Mouse (Mus musculus): ENCODE measurements around the gene Eno3. TPM values are rescaled to one million over a fixed set of nuclear protein-coding genes. Genes with fewer than 3 reads are reported as not detected.

Gene Eno3
- polyA plus RNA-seq, 1 experiment from 2014 or later: 9.2 TPM

DNA sequence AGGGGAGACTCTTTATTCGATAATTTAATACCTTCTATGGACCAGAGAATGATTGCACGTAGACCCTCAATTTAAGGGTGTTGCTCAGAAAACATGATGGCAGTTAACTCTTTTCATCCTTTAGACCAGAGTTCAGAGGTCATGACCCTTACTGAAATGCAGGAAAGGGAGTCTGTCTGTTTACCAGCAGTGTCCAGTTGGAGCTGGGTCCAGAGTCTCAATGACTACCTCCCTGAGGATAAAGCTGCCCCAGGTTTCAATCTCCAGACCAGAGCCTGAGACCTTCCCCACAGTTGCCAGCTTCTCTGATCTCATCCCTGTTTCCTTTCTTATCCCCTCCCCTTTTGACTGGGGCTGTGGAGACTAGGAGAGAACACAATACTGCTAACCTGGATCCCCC, 21.6 kb downstream of the Eno3 start:
- Histone ChIP-seq H3K27me3 (no peaks in the 10 kb centered on the region), H3K36me3 (peaks cover 81% of the 10 kb centered on the region), H3K4me1 (replicated peaks) (peaks cover 19% of the 10 kb centered on the region), H3K27ac (no peak overlapping the region), H3K9ac (no peak overlapping the region), H3K9me3 (no peaks in the 10 kb centered on the region), H3K4me2 (no peak overlapping the region), H3K4me3 (no peak overlapping the region)
- no peak for ATAC-seq (ENCODE audit: low FRiP score)
- 63% methylated on average over 2 of the region's 2 CpGs for WGBS

GRCm38 (mm10) chr11:70679361-70679760, 22.4 kb downstream of the Eno3 start:
- ATAC-seq (ENCODE audit: low FRiP score): no peak
- H3K27me3 ChIP-seq: no peaks in the 10 kb centered on the region
- peaks cover 19% of the 10 kb centered on the region for H3K4me1 ChIP-seq (replicated peaks)
- no peak overlapping the region for H3K27ac ChIP-seq
- H3K9ac ChIP-seq: no peak overlapping the region
- WGBS: 96% methylated on average over 8 of the region's 8 CpGs
- no peak overlapping the region for H3K4me2 ChIP-seq
- no peak overlapping the region for H3K4me3 ChIP-seq
- H3K36me3 ChIP-seq: peaks cover 80% of the 10 kb centered on the region
- no peaks in the 10 kb centered on the region for H3K9me3 ChIP-seq

GRCm38 (mm10) chr11:70679894-70680293, 22.9 kb downstream of the Eno3 start:
- H3K27me3 ChIP-seq: no peaks in the 10 kb centered on the region
- no peak overlapping the region for H3K27ac ChIP-seq
- H3K4me2 ChIP-seq: no peak overlapping the region
- H3K9me3 ChIP-seq: no peaks in the 10 kb centered on the region
- no peak overlapping the region for H3K4me3 ChIP-seq
- WGBS: 87% methylated on average over 8 of the region's 8 CpGs
- no peak overlapping the region for H3K9ac ChIP-seq
- H3K36me3 ChIP-seq: peaks cover 82% of the 10 kb centered on the region
- no peak for ATAC-seq (ENCODE audit: low FRiP score)
- peaks cover 19% of the 10 kb centered on the region for H3K4me1 ChIP-seq (replicated peaks)

- peak overlapping the region; percentile 9; the same call in 1 of the 2 replicates for H3K27ac ChIP-seq
- peaks cover 80% of the 10 kb centered on the region for H3K36me3 ChIP-seq
Measured at GRCm38 (mm10) chr11:70681170-70681569, 24.2 kb downstream of the Eno3 start.

DNA sequence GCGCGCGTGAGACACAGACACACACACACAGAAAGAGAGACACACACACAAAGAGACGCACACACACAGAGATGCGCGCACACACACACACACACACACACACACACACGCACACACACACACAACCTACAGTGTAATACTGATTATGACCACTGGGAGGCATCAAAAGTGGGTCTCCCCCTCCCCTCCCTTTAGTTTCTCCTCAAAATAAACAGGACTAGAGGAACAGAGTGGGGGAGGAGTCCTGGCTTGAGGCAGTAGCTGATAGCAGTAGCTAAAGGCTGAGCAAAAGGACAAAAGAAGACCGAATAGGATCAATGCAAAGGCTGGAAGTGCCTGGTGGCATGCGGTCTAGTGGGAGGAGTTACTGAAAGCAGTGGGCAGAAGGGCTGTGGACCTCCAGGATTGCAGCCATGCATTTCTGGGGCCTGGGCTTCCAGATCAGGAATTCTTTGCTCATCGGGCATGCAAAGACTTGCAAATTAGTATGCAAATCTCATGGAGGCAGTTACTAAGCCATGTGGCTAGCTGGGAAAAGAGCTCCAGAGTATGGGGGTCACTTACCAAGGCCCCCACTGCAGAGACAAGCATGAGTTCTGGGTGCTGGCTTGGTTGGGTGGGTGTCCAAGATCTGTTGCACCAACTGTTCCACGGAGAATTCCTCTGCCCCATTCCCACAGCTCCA, 25.0 kb downstream of the Eno3 start:
- ATAC-seq (ENCODE audit: low FRiP score): peak; percentile 69
- Histone ChIP-seq H3K27me3 (no peaks in the 10 kb centered on the region), H3K4me2 (peak overlapping the region; percentile 17), H3K4me3 (no peak overlapping the region), H3K36me3 (peaks cover 71% of the 10 kb centered on the region), H3K9ac (peak overlapping the region; percentile 49; the same call in 1 of the 2 replicates), H3K9me3 (no peaks in the 10 kb centered on the region), H3K27ac (peak overlapping the region; percentile 78), H3K4me1 (replicated peaks) (peaks cover 29% of the 10 kb centered on the region)
- 15% methylated on average over 11 of the region's 11 CpGs for WGBS

More at GRCm38 (mm10) chr11:70681170-70681569, 24.2 kb downstream of the Eno3 start:
- Histone ChIP-seq H3K9ac (0 out of 2 replicates have a peak overlapping the region, but pooled peaks have one; percentile 29), H3K4me1 (replicated peaks) (peaks cover 20% of the 10 kb centered on the region), H3K9me3 (no peaks in the 10 kb centered on the region), H3K4me3 (no peak overlapping the region), H3K27me3 (no peaks in the 10 kb centered on the region), H3K4me2 (no peak overlapping the region)
- 64% methylated on average over 12 of the region's 12 CpGs for WGBS
- no peak for ATAC-seq (ENCODE audit: low FRiP score)

GRCm38 (mm10) chr11:70683640-70684039, 26.6 kb downstream of the Eno3 start:
- no peaks in the 10 kb centered on the region for H3K9me3 ChIP-seq
- H3K4me2 ChIP-seq: no peak overlapping the region
- ATAC-seq (ENCODE audit: low FRiP score): no peak
- H3K27ac ChIP-seq: no peak overlapping the region
- WGBS: 96% methylated on average over 5 of the region's 5 CpGs
- peaks cover 63% of the 10 kb centered on the region for H3K36me3 ChIP-seq
- no peak overlapping the region for H3K9ac ChIP-seq
- H3K4me1 ChIP-seq (replicated peaks): peaks cover 40% of the 10 kb centered on the region
- H3K27me3 ChIP-seq: no peaks in the 10 kb centered on the region
- H3K4me3 ChIP-seq: no peak overlapping the region

GRCm38 (mm10) chr11:70686901-70687566, 30.0 kb downstream of the Eno3 start:
- ATAC-seq (ENCODE audit: low FRiP score): peak; percentile 61
- no peaks in the 10 kb centered on the region for H3K27me3 ChIP-seq
- peak overlapping the region; percentile 88 for H3K9ac ChIP-seq
- WGBS: 4% methylated on average over 16 of the region's 16 CpGs
- H3K4me3 ChIP-seq: peak overlapping the region; percentile 83
- H3K9me3 ChIP-seq: no peaks in the 10 kb centered on the region
- peak overlapping the region; percentile 86 for H3K4me2 ChIP-seq
- peaks cover 35% of the 10 kb centered on the region for H3K4me1 ChIP-seq (replicated peaks)
- H3K36me3 ChIP-seq: peaks cover 39% of the 10 kb centered on the region
- peak overlapping the region; percentile 88 for H3K27ac ChIP-seq

DNA sequence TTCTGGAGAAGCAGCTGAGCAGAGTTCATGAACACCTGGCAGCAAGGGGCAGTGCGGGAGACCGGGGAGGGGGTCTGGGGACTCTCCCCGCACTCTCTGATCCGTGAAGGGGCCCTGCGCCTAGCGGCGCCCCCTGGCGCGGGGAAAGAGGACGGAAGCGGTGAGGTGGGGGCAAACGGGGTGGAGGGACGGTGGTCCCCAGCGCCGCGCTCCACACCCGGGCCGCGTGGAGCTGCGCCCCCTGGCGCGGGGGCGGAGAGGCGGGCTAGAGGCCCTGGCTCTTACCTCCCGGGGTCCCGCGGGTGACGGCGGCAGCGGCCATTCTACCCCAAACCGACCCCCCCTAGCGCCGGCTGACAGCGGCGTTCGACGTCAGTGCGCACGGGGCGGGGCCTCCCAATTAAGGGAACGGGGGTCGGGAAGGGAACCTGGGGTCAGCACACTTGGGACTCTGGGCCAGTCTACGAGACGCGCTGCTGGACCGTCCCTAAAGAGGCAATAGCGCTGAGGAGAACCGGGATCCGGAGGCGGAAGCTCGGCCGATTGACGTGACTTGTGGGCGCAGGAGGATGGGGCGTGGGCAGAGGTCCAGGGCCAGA, 30.7 kb downstream of the Eno3 start, which contains the start of gene Camta2:
Gene Camta2 (minus strand): TSS at position 505 of the 599 bp plus-strand sequence.
- peak within 1 kb of the TSS; percentile 86 for H3K4me2 ChIP-seq
- H3K9me3 ChIP-seq: no peaks in the 10 kb centered on the region
- peak within 1 kb of the TSS; percentile 88 for H3K9ac ChIP-seq
- under 1% methylated on average over 46 of the region's 55 CpGs for WGBS
- peaks cover 29% of the 10 kb centered on the region for H3K4me1 ChIP-seq (replicated peaks)
- peak; percentile 83 for ATAC-seq (ENCODE audit: low FRiP score)
- H3K4me3 ChIP-seq: peak within 1 kb of the TSS; percentile 83
- H3K27me3 ChIP-seq: no peaks in the 10 kb centered on the region
- H3K27ac ChIP-seq: peak within 1 kb of the TSS; percentile 88
- H3K36me3 ChIP-seq: peaks cover 32% of the 10 kb centered on the region

DNA sequence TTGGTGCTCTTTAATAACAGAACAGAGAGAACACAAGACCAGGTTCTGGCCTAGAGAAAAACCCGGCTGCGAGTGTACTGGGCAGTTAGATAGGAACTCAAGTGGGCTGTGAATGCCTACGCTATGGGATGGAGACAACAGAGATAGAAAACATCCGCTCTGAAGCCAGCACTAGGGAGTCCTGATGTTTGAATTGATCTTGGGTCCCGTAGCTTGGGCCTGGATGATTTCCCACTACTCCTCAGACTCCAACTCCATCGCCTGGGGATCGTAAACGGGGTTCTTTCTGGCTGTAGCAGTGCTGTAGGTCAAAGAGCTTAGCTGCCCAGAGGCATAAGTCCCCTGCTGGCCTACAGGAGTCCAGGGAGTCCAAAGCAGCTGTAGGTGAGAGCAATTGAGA, 31.4 kb downstream of the Eno3 start:
- Histone ChIP-seq H3K36me3 (peaks cover 25% of the 10 kb centered on the region), H3K27ac (peak overlapping the region; percentile 88), H3K4me1 (replicated peaks) (peaks cover 27% of the 10 kb centered on the region), H3K27me3 (no peaks in the 10 kb centered on the region), H3K4me2 (peak overlapping the region; percentile 86), H3K9me3 (no peaks in the 10 kb centered on the region), H3K4me3 (peak overlapping the region; percentile 83), H3K9ac (peak overlapping the region; percentile 88)
- ATAC-seq (ENCODE audit: low FRiP score): peak; percentile 12; the same call in 1 of the 2 replicates
- WGBS: 11% methylated on average over 8 of the region's 8 CpGs

- WGBS: 67% methylated on average over 4 of the region's 4 CpGs
- H3K27ac ChIP-seq: no peak overlapping the region
- ATAC-seq (ENCODE audit: low FRiP score): no peak
- H3K9me3 ChIP-seq: no peaks in the 10 kb centered on the region
- peaks cover 14% of the 10 kb centered on the region for H3K36me3 ChIP-seq
- no peak overlapping the region for H3K4me3 ChIP-seq
- H3K27me3 ChIP-seq: no peaks in the 10 kb centered on the region
- peaks cover 27% of the 10 kb centered on the region for H3K4me1 ChIP-seq (replicated peaks)
- H3K4me2 ChIP-seq: no peak overlapping the region
- no peak overlapping the region for H3K9ac ChIP-seq
Measured at GRCm38 (mm10) chr11:70689578-70689977, 32.6 kb downstream of the Eno3 start.

GRCm38 (mm10) chr11:70693504-70693903, 36.5 kb downstream of the Eno3 start:
- Histone ChIP-seq H3K4me2 (no peak overlapping the region), H3K36me3 (no peaks in the 10 kb centered on the region), H3K4me3 (no peak overlapping the region), H3K27ac (no peak overlapping the region), H3K9ac (no peak overlapping the region), H3K9me3 (no peaks in the 10 kb centered on the region), H3K27me3 (no peaks in the 10 kb centered on the region), H3K4me1 (replicated peaks) (peaks cover 7% of the 10 kb centered on the region)
- no peak for ATAC-seq (ENCODE audit: low FRiP score)
- 70% methylated on average over 3 of the region's 3 CpGs for WGBS

GRCm38 (mm10) chr11:70697376-70697775, 40.4 kb downstream of the Eno3 start:
- Histone ChIP-seq H3K27ac (no peak overlapping the region), H3K4me3 (no peak overlapping the region), H3K4me2 (no peak overlapping the region), H3K4me1 (replicated peaks) (peaks cover 21% of the 10 kb centered on the region), H3K9me3 (no peaks in the 10 kb centered on the region), H3K36me3 (no peaks in the 10 kb centered on the region), H3K9ac (no peak overlapping the region), H3K27me3 (no peaks in the 10 kb centered on the region)
- WGBS: 71% methylated on average over 3 of the region's 3 CpGs
- ATAC-seq (ENCODE audit: low FRiP score): no peak
